Mouse (Mus musculus): ENCODE results near the gene Mxi1.

GRCm38 (mm10) chr19:53359160-53360033 is 49.1 kb downstream of the Mxi1 start:
- TF ChIP-seq MAFK (IDR thresholded peaks at IDR 0.05; ENCODE audit: insufficient read depth, low read depth, low read length) (no peak), ZNF384 (IDR thresholded peaks at IDR 0.05; ENCODE audit: low read depth, low read length) (no peak)

Measured in ES-E14 (cell line).